Mouse (Mus musculus): Measurements from ENCODE around the gene Igf2r. TPM values are rescaled to one million over a fixed set of nuclear protein-coding genes. Genes with fewer than 3 reads are reported as not detected.
A peak's percentile ranks its signal among the peaks of the same experiment; 100 is the strongest.

Gene Igf2r
- polyA plus RNA-seq, 2 experiments: 62.4 to 97.3 TPM

GRCm38 (mm10) chr17:12712993-12713392 is 56.5 kb downstream of the Igf2r start:
- 72% methylated on average over 3 of the region's 3 CpGs for WGBS
- Histone ChIP-seq H3K4me3 (replicated peaks; ENCODE audit: low read length) (no peak overlapping the region), H3K9ac (ENCODE audit: low read depth, low read length, severe bottlenecking) (no peak overlapping the region), H3K4me2 (replicated peaks; ENCODE audit: low read depth, low read length, severe bottlenecking) (no peak overlapping the region), H3K4me1 (ENCODE audit: control insufficient read depth, insufficient read depth, low read length) (peaks cover 5% of the 10 kb centered on the region), H3K9me3 (ENCODE audit: control insufficient read depth, low read length) (no peaks in the 10 kb centered on the region), H3K36me3 (ENCODE audit: control insufficient read depth, insufficient read depth, low read length) (peaks cover 87% of the 10 kb centered on the region), H3K27ac (replicated peaks; ENCODE audit: low read depth, low read length) (no peak overlapping the region), H3K27me3 (ENCODE audit: control insufficient read depth, insufficient read depth, low read length) (no peaks in the 10 kb centered on the region)
- ATAC-seq (ENCODE audit: low FRiP score, low read depth) (no peak), DNase-seq (ENCODE audit: low spot score) (no peak)
- TF ChIP-seq POLR2A (IDR thresholded peaks at IDR 0.05; ENCODE audit: borderline replicate concordance, extremely low read depth, insufficient read depth, insufficient read length): no peak

GRCm38 (mm10) chr17:12712191-12712590 is 57.3 kb downstream of the Igf2r start:
- Histone ChIP-seq H3K9ac (ENCODE audit: low read depth, low read length, severe bottlenecking) (no peak overlapping the region), H3K27me3 (ENCODE audit: control insufficient read depth, insufficient read depth, low read length) (no peaks in the 10 kb centered on the region), H3K9me3 (ENCODE audit: control insufficient read depth, low read length) (no peaks in the 10 kb centered on the region), H3K27ac (replicated peaks; ENCODE audit: low read depth, low read length) (no peak overlapping the region), H3K36me3 (ENCODE audit: control insufficient read depth, insufficient read depth, low read length) (peaks cover 86% of the 10 kb centered on the region), H3K4me3 (replicated peaks; ENCODE audit: low read length) (no peak overlapping the region), H3K4me2 (replicated peaks; ENCODE audit: low read depth, low read length, severe bottlenecking) (no peak overlapping the region), H3K4me1 (ENCODE audit: control insufficient read depth, insufficient read depth, low read length) (no peaks in the 10 kb centered on the region; the same call in 1 of the 2 replicates)
- DNase-seq (ENCODE audit: low spot score): no peak
- no peak; the same call in 1 of the 2 replicates for ATAC-seq (ENCODE audit: low FRiP score, low read depth)
- TF ChIP-seq POLR2A (IDR thresholded peaks at IDR 0.05; ENCODE audit: borderline replicate concordance, extremely low read depth, insufficient read depth, insufficient read length): no peak

GRCm38 (mm10) chr17:12710976-12711375 is 58.5 kb downstream of the Igf2r start:
- DNase-seq (ENCODE audit: low spot score) (no peak), ATAC-seq (ENCODE audit: low FRiP score, low read depth) (no peak)
- Histone ChIP-seq H3K4me2 (replicated peaks; ENCODE audit: low read depth, low read length, severe bottlenecking) (no peak overlapping the region), H3K36me3 (ENCODE audit: control insufficient read depth, insufficient read depth, low read length) (peaks cover 85% of the 10 kb centered on the region), H3K27me3 (ENCODE audit: control insufficient read depth, insufficient read depth, low read length) (no peaks in the 10 kb centered on the region), H3K9me3 (ENCODE audit: control insufficient read depth, low read length) (no peaks in the 10 kb centered on the region), H3K4me3 (replicated peaks; ENCODE audit: low read length) (no peak overlapping the region), H3K4me1 (ENCODE audit: control insufficient read depth, insufficient read depth, low read length) (no peaks in the 10 kb centered on the region; the same call in 1 of the 2 replicates), H3K9ac (ENCODE audit: low read depth, low read length, severe bottlenecking) (no peak overlapping the region), H3K27ac (replicated peaks; ENCODE audit: low read depth, low read length) (no peak overlapping the region)
- TF ChIP-seq POLR2A (IDR thresholded peaks at IDR 0.05; ENCODE audit: borderline replicate concordance, extremely low read depth, insufficient read depth, insufficient read length): no peak
- 68% methylated on average over 2 of the region's 2 CpGs for WGBS

- H3K36me3 ChIP-seq (ENCODE audit: control insufficient read depth, insufficient read depth, low read length): peaks cover 81% of the 10 kb centered on the region
- no peak overlapping the region for H3K9ac ChIP-seq (ENCODE audit: low read depth, low read length, severe bottlenecking)
- no peak overlapping the region for H3K4me3 ChIP-seq (replicated peaks; ENCODE audit: low read length)
- no peak for TF ChIP-seq POLR2A (IDR thresholded peaks at IDR 0.05; ENCODE audit: borderline replicate concordance, extremely low read depth, insufficient read depth, insufficient read length)
- H3K9me3 ChIP-seq (ENCODE audit: control insufficient read depth, low read length): no peaks in the 10 kb centered on the region
- 62% methylated on average over 13 of the region's 13 CpGs for WGBS
- DNase-seq (ENCODE audit: low spot score): peak; percentile 37
- H3K27ac ChIP-seq (replicated peaks; ENCODE audit: low read depth, low read length): no peak overlapping the region
- H3K27me3 ChIP-seq (ENCODE audit: control insufficient read depth, insufficient read depth, low read length): no peaks in the 10 kb centered on the region
- H3K4me2 ChIP-seq (replicated peaks; ENCODE audit: low read depth, low read length, severe bottlenecking): no peak overlapping the region
- no peak for ATAC-seq (ENCODE audit: low FRiP score, low read depth)
- H3K4me1 ChIP-seq (ENCODE audit: control insufficient read depth, insufficient read depth, low read length): no peaks in the 10 kb centered on the region; the same call in 1 of the 2 replicates
These were observed 59.2 kb downstream of the Igf2r start for GRCm38 (mm10) chr17:12710050-12710780.

- Histone ChIP-seq H3K4me2 (replicated peaks; ENCODE audit: low read depth, low read length, severe bottlenecking) (no peak overlapping the region), H3K27ac (replicated peaks; ENCODE audit: low read depth, low read length) (no peak overlapping the region), H3K27me3 (ENCODE audit: control insufficient read depth, insufficient read depth, low read length) (no peaks in the 10 kb centered on the region), H3K4me3 (replicated peaks; ENCODE audit: low read length) (no peak overlapping the region), H3K9ac (ENCODE audit: low read depth, low read length, severe bottlenecking) (no peak overlapping the region), H3K36me3 (ENCODE audit: control insufficient read depth, insufficient read depth, low read length) (peaks cover 78% of the 10 kb centered on the region), H3K9me3 (ENCODE audit: control insufficient read depth, low read length) (no peaks in the 10 kb centered on the region), H3K4me1 (ENCODE audit: control insufficient read depth, insufficient read depth, low read length) (no peaks in the 10 kb centered on the region; the same call in 1 of the 2 replicates)
- TF ChIP-seq POLR2A (IDR thresholded peaks at IDR 0.05; ENCODE audit: borderline replicate concordance, extremely low read depth, insufficient read depth, insufficient read length): no peak
- ATAC-seq (ENCODE audit: low FRiP score, low read depth) (no peak), DNase-seq (ENCODE audit: low spot score) (no peak)
- 88% methylated on average over 3 of the region's 3 CpGs for WGBS
These were observed 61.1 kb downstream of the Igf2r start for GRCm38 (mm10) chr17:12708398-12708797.
